Mouse (Mus musculus): ENCODE data around the gene Kbtbd12. TPM values are rescaled to one million over a fixed set of nuclear protein-coding genes. Genes with fewer than 3 reads are reported as not detected.

The Kbtbd12 gene
- polyA plus RNA-seq (2014; fragmentation: Nextera tagmentation; extraction: Ambion mirVana), result not detected in 2 replicates

- no peak within 1 kb of the TSS for H3K9ac ChIP-seq (ENCODE audit: low read length)
- DNase-seq (ENCODE audit: low spot score) (no peak), ATAC-seq (ENCODE audit: insufficient read depth, low FRiP score, low TSS enrichment) (no peak)
- no peaks in the 10 kb centered on the region for H3K36me3 ChIP-seq (ENCODE audit: control insufficient read depth, insufficient read depth, low read length)
- H3K27me3 ChIP-seq (ENCODE audit: control insufficient read depth, insufficient read depth, low read length), result no peaks in the 10 kb centered on the region
- H3K9me3 ChIP-seq (ENCODE audit: control insufficient read depth, low read length), result 0 out of 2 replicates have a peak, but pooled peaks cover 2% of the 10 kb centered on the region
- no peak within 1 kb of the TSS for H3K27ac ChIP-seq (ENCODE audit: low read depth, low read length)
- WGBS, result 92% methylated on average over 5 of the region's 5 CpGs
- H3K4me2 ChIP-seq (ENCODE audit: low read depth), result no peak within 1 kb of the TSS
- no peak within 1 kb of the TSS for H3K4me3 ChIP-seq (ENCODE audit: low read depth, low read length)
- 0 out of 2 replicates have a peak, but pooled peaks cover 2% of the 10 kb centered on the region for H3K4me1 ChIP-seq (ENCODE audit: control insufficient read depth, insufficient read depth, low read length)
These were observed at the start of gene Kbtbd12 for GRCm38 (mm10) chr6:88637611-88638301. Gene Kbtbd12 (minus strand): TSS chr6:88637950.

GRCm38 (mm10) chr6:88683380-88684053, 45.8 kb upstream of the Kbtbd12 start:
- Histone ChIP-seq H3K9ac (ENCODE audit: low read length) (no peak overlapping the region), H3K4me1 (ENCODE audit: control insufficient read depth, insufficient read depth, low read length) (no peaks in the 10 kb centered on the region), H3K27ac (ENCODE audit: low read depth, low read length) (no peak overlapping the region), H3K9me3 (ENCODE audit: control insufficient read depth, low read length) (no peaks in the 10 kb centered on the region), H3K4me2 (ENCODE audit: low read depth) (no peak overlapping the region), H3K27me3 (ENCODE audit: control insufficient read depth, insufficient read depth, low read length) (no peaks in the 10 kb centered on the region), H3K4me3 (ENCODE audit: low read depth, low read length) (no peak overlapping the region), H3K36me3 (ENCODE audit: control insufficient read depth, insufficient read depth, low read length) (no peaks in the 10 kb centered on the region)
- ATAC-seq (ENCODE audit: insufficient read depth, low FRiP score, low TSS enrichment) (no peak), DNase-seq (ENCODE audit: low spot score) (no peak)
- WGBS, result 63% methylated on average over 7 of the region's 7 CpGs

DNA sequence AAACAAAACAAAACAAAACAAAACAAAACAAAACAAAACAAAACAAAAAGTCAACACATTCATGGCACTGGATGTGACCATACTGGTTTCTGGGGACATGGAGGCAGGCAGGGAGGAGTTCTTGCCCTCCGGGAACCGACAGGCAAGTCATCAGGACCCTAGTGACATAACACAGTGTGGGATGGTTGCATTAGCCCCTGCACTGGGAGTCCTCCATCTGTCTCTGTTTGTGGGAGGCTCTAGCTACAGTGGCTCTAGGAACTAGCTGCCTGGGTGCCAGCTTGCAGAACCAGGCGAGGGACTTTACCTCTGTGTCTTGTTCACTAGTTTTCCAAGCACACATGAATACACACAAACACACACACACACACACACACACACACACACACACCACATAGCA, 43.3 kb upstream of the Kbtbd12 start:
- no peak for ATAC-seq (ENCODE audit: insufficient read depth, low FRiP score, low TSS enrichment)
- Histone ChIP-seq H3K36me3 (ENCODE audit: control insufficient read depth, insufficient read depth, low read length) (no peaks in the 10 kb centered on the region), H3K4me1 (ENCODE audit: control insufficient read depth, insufficient read depth, low read length) (no peaks in the 10 kb centered on the region), H3K9me3 (ENCODE audit: control insufficient read depth, low read length) (no peaks in the 10 kb centered on the region), H3K4me3 (ENCODE audit: low read depth, low read length) (no peak overlapping the region), H3K9ac (ENCODE audit: low read length) (no peak overlapping the region), H3K27ac (ENCODE audit: low read depth, low read length) (no peak overlapping the region), H3K27me3 (ENCODE audit: control insufficient read depth, insufficient read depth, low read length) (no peaks in the 10 kb centered on the region), H3K4me2 (ENCODE audit: low read depth) (no peak overlapping the region)
- WGBS, result 85% methylated on average over 3 of the region's 3 CpGs
- DNase-seq (ENCODE audit: low spot score), result no peak

DNA sequence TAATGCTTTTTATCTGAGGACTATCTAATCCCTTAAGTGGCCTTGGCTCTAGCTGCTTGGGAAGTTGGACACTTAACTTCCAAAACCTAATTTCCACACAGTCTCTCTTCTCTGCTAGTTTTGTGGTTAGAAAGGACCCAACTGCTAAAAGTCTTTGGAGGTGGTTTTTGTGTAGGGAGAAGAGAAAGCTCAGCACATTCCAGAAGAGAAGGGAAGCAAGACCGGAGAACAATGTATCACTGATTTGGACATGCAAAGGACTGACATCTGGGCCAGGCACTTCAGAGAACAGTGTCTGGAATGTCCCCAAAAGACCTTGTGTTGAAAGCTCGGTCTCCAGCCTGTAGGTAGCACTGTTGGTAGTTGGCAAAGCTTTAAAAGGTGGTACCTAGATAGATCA, 40.0 kb upstream of the Kbtbd12 start:
- WGBS, result 83% methylated on average over 2 of the region's 2 CpGs
- H3K9me3 ChIP-seq (ENCODE audit: control insufficient read depth, low read length), result no peaks in the 10 kb centered on the region
- no peak for ATAC-seq (ENCODE audit: insufficient read depth, low FRiP score, low TSS enrichment)

GRCm38 (mm10) chr6:88676753-88677736, 39.3 kb upstream of the Kbtbd12 start:
- DNase-seq (ENCODE audit: low spot score), result no peak
- Histone ChIP-seq H3K9me3 (ENCODE audit: control insufficient read depth, low read length) (no peaks in the 10 kb centered on the region), H3K36me3 (ENCODE audit: control insufficient read depth, insufficient read depth, low read length) (no peaks in the 10 kb centered on the region), H3K9ac (ENCODE audit: low read length) (no peak overlapping the region), H3K27me3 (ENCODE audit: control insufficient read depth, insufficient read depth, low read length) (no peaks in the 10 kb centered on the region), H3K4me2 (ENCODE audit: low read depth) (no peak overlapping the region), H3K27ac (ENCODE audit: low read depth, low read length) (no peak overlapping the region), H3K4me1 (ENCODE audit: control insufficient read depth, insufficient read depth, low read length) (no peaks in the 10 kb centered on the region), H3K4me3 (ENCODE audit: low read depth, low read length) (no peak overlapping the region)
- no peak for ATAC-seq (ENCODE audit: insufficient read depth, low FRiP score, low TSS enrichment)
- WGBS, result 88% methylated on average over 6 of the region's 6 CpGs

More for the DNA sequence above, 40.0 kb upstream of the Kbtbd12 start:
- H3K4me3 ChIP-seq (ENCODE audit: low read depth, low read length), result no peak overlapping the region
- H3K36me3 ChIP-seq (ENCODE audit: control insufficient read depth, insufficient read depth, low read length), result no peaks in the 10 kb centered on the region
- no peaks in the 10 kb centered on the region for H3K4me1 ChIP-seq (ENCODE audit: control insufficient read depth, insufficient read depth, low read length)
- H3K27ac ChIP-seq (ENCODE audit: low read depth, low read length), result no peak overlapping the region
- no peak for DNase-seq (ENCODE audit: low spot score)
- no peak overlapping the region for H3K4me2 ChIP-seq (ENCODE audit: low read depth)
- no peak overlapping the region for H3K9ac ChIP-seq (ENCODE audit: low read length)
- no peaks in the 10 kb centered on the region for H3K27me3 ChIP-seq (ENCODE audit: control insufficient read depth, insufficient read depth, low read length)

GRCm38 (mm10) chr6:88675815-88676214, 38.1 kb upstream of the Kbtbd12 start:
- Histone ChIP-seq H3K4me3 (ENCODE audit: low read depth, low read length) (no peak overlapping the region), H3K27me3 (ENCODE audit: control insufficient read depth, insufficient read depth, low read length) (no peaks in the 10 kb centered on the region), H3K4me2 (ENCODE audit: low read depth) (no peak overlapping the region), H3K36me3 (ENCODE audit: control insufficient read depth, insufficient read depth, low read length) (no peaks in the 10 kb centered on the region), H3K9me3 (ENCODE audit: control insufficient read depth, low read length) (no peaks in the 10 kb centered on the region), H3K4me1 (ENCODE audit: control insufficient read depth, insufficient read depth, low read length) (no peaks in the 10 kb centered on the region), H3K9ac (ENCODE audit: low read length) (no peak overlapping the region), H3K27ac (ENCODE audit: low read depth, low read length) (no peak overlapping the region)
- ATAC-seq (ENCODE audit: insufficient read depth, low FRiP score, low TSS enrichment) (no peak), DNase-seq (ENCODE audit: low spot score) (no peak)
- WGBS, result 83% methylated on average over 2 of the region's 2 CpGs

GRCm38 (mm10) chr6:88662284-88662683, 24.5 kb upstream of the Kbtbd12 start:
- WGBS, result 74% methylated on average over 3 of the region's 3 CpGs

DNA sequence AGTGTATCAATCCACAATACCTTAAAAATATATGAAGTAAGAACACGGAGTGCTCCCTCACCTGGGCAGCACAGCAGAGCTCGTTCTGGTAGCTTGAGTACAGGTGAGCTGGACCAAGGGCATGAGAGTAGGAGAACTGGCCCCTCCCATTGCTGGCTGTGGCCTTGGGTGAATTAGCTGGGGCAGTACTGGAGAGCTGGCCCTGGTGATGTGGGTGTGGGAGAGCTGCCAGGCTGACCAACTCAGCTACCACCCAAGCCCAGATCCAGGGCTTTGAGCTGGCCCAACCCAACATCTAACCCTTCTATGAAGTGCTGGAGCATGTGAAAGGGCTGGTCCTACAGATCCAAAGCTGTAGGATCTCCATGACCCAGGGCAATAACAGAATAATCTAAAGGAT, 23.9 kb upstream of the Kbtbd12 start:
- no peaks in the 10 kb centered on the region for H3K9me3 ChIP-seq (ENCODE audit: control insufficient read depth, low read length)
- H3K4me1 ChIP-seq (ENCODE audit: control insufficient read depth, insufficient read depth, low read length), result no peaks in the 10 kb centered on the region
- H3K27me3 ChIP-seq (ENCODE audit: control insufficient read depth, insufficient read depth, low read length), result no peaks in the 10 kb centered on the region
- no peak overlapping the region for H3K9ac ChIP-seq (ENCODE audit: low read length)
- H3K36me3 ChIP-seq (ENCODE audit: control insufficient read depth, insufficient read depth, low read length), result no peaks in the 10 kb centered on the region
- WGBS, result 77% methylated on average over 2 of the region's 2 CpGs
- no peak for DNase-seq (ENCODE audit: low spot score)
- no peak for ATAC-seq (ENCODE audit: insufficient read depth, low FRiP score, low TSS enrichment)
- no peak overlapping the region for H3K4me2 ChIP-seq (ENCODE audit: low read depth)
- H3K27ac ChIP-seq (ENCODE audit: low read depth, low read length), result no peak overlapping the region
- H3K4me3 ChIP-seq (ENCODE audit: low read depth, low read length), result no peak overlapping the region

More at GRCm38 (mm10) chr6:88662284-88662683, 24.5 kb upstream of the Kbtbd12 start:
- Histone ChIP-seq H3K27me3 (ENCODE audit: control insufficient read depth, insufficient read depth, low read length) (no peaks in the 10 kb centered on the region), H3K4me2 (ENCODE audit: low read depth) (no peak overlapping the region), H3K4me1 (ENCODE audit: control insufficient read depth, insufficient read depth, low read length) (no peaks in the 10 kb centered on the region), H3K36me3 (ENCODE audit: control insufficient read depth, insufficient read depth, low read length) (no peaks in the 10 kb centered on the region), H3K27ac (ENCODE audit: low read depth, low read length) (no peak overlapping the region), H3K9ac (ENCODE audit: low read length) (no peak overlapping the region), H3K9me3 (ENCODE audit: control insufficient read depth, low read length) (no peaks in the 10 kb centered on the region), H3K4me3 (ENCODE audit: low read depth, low read length) (no peak overlapping the region)
- no peak for DNase-seq (ENCODE audit: low spot score)
- ATAC-seq (ENCODE audit: insufficient read depth, low FRiP score, low TSS enrichment), result no peak

Measured in neural tube, embryonic 11.5 days (tissue).